Mouse (Mus musculus) ES-Bruce4 (cell line): Measurements from ENCODE around the gene Tmbim1. TPM values are rescaled to one million over a fixed set of nuclear protein-coding genes. Genes with fewer than 3 reads are reported as not detected.
A peak's percentile ranks its signal among the peaks of the same experiment; 100 is the strongest.

ENCODE experiments used
- H3K27ac ChIP-seq: 2 replicates; pipeline ENCODE4 v1.5.1; 2012; ENCODE audit warnings: low read length, inconsistent platforms; ENCODE audit not compliant: insufficient read depth
- H3K27me3 ChIP-seq: 2 replicates; pipeline ENCODE4 v1.6.1; 2012; ENCODE audit warnings: mild to moderate bottlenecking, low read length, inconsistent platforms; ENCODE audit not compliant: control insufficient read depth, poor library complexity, insufficient read depth, severe bottlenecking
- H3K36me3 ChIP-seq: 2 replicates; pipeline ENCODE4 v1.6.1; 2012; ENCODE audit warnings: inconsistent platforms, mild to moderate bottlenecking, low read length, moderate library complexity; ENCODE audit not compliant: control insufficient read depth, poor library complexity, insufficient read depth, severe bottlenecking
- H3K4me1 ChIP-seq: one replicate; pipeline ENCODE4 v1.8.1; 2011; ENCODE audit warnings: low read length; ENCODE audit not compliant: control insufficient read depth, insufficient read depth
- H3K4me3 ChIP-seq: 2 replicates; pipeline ENCODE4 v1.5.1; 2011; ENCODE audit warnings: low read depth, mild to moderate bottlenecking, low read length
- H3K9ac ChIP-seq: 2 replicates; pipeline ENCODE4 v1.6.1; 2012; ENCODE audit warnings: low read depth, mild to moderate bottlenecking, inconsistent platforms; ENCODE audit not compliant: poor library complexity, severe bottlenecking
- H3K9me3 ChIP-seq: replicated peaks from 2 replicates; pipeline ENCODE4 v1.6.1; 2012; ENCODE audit warnings: mild to moderate bottlenecking, low read length, inconsistent platforms; ENCODE audit not compliant: control insufficient read depth, poor library complexity, insufficient read depth, severe bottlenecking
- CTCF ChIP-seq: IDR thresholded peaks from one replicate; pipeline ENCODE4 v1.8.1; 2011; ENCODE audit warnings: low read depth, low read length
- EP300 ChIP-seq: IDR thresholded peaks from 2 replicates; pipeline ENCODE4 v1.6.1; 2011; ENCODE audit warnings: low read depth, low read length; ENCODE audit not compliant: insufficient read depth
- POLR2A ChIP-seq: IDR thresholded peaks from one replicate; pipeline ENCODE4 v1.8.1; 2011; ENCODE audit warnings: low read length; ENCODE audit not compliant: insufficient read depth
- polyA plus RNA-seq: library from polyadenylated mRNA; stranded (reverse); fragments of >200 nt; gene quantifications from 2 replicates; pipeline ENCODE4 v1.2.4, GENCODE M21; 2011; ENCODE audit warnings: low read depth; ENCODE audit not compliant: missing spikeins, insufficient read depth, insufficient read length

The Tmbim1 gene
- polyA plus RNA-seq, 1 experiment: 58.8 TPM

DNA sequence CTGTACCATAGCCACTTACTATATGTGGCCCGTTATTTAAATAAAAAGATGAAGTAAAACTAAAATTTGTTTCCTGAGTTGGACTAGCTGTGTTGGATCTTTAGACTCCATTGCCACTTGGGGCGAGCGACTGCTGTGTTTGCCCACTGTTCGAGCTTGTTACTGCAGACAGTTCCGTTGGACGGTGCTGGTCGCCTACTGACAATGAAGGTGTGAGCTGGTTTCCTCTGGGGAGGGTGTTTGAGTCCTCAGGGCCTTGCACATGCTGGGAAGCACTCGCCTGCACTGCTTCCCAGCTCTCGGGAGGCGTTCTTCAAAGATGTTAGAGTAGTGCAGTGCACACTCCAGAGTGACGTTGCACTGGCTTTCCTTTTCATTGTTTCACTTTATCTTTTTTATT is 65.8 kb downstream of the Tmbim1 start:
- H3K4me1 ChIP-seq: peaks cover 3% of the 10 kb centered on the region
- no peak overlapping the region for H3K27ac ChIP-seq
- H3K36me3 ChIP-seq: no peaks in the 10 kb centered on the region
- TF ChIP-seq CTCF (no peak), POLR2A (no peak), EP300 (no peak)
- H3K9ac ChIP-seq: no peak overlapping the region
- H3K27me3 ChIP-seq: no peaks in the 10 kb centered on the region
- H3K4me3 ChIP-seq: no peak overlapping the region
- H3K9me3 ChIP-seq: no peaks in the 10 kb centered on the region

- H3K4me3 ChIP-seq: no peak overlapping the region
- no peaks in the 10 kb centered on the region for H3K9me3 ChIP-seq
- H3K27ac ChIP-seq: peak overlapping the region; percentile 20; the same call in 1 of the 2 replicates
- H3K4me1 ChIP-seq: peaks cover 3% of the 10 kb centered on the region
- no peak overlapping the region; the same call in 1 of the 2 replicates for H3K9ac ChIP-seq
- no peaks in the 10 kb centered on the region for H3K27me3 ChIP-seq
- TF ChIP-seq EP300: no peak
- TF ChIP-seq CTCF: no peak
- TF ChIP-seq POLR2A: no peak
- no peaks in the 10 kb centered on the region for H3K36me3 ChIP-seq
These were observed 66.3 kb downstream of the Tmbim1 start for GRCm38 (mm10) chr1:74239162-74239561.

Other genes starting within 250 kb of the Tmbim1 start
- gene Tns1, start 181.2 kb downstream of the Tmbim1 start, polyA plus RNA-seq: 6.5 and 9.0 TPM in 2 replicates
- gene Rufy4, start 180.1 kb downstream of the Tmbim1 start, polyA plus RNA-seq: not detected in 2 replicates
- gene Cxcr2, start 151.6 kb downstream of the Tmbim1 start, polyA plus RNA-seq: 0.21 and 0.27 TPM in 2 replicates
- gene Cxcr1, start 111.0 kb downstream of the Tmbim1 start, polyA plus RNA-seq: not detected in 2 replicates
- 282 and 284 TPM in 2 replicates for gene Arpc2, start 69.5 kb downstream of the Tmbim1 start, polyA plus RNA-seq
- gene Gpbar1, start 27.1 kb downstream of the Tmbim1 start, polyA plus RNA-seq: not detected in 2 replicates
- gene Aamp, start 20.9 kb downstream of the Tmbim1 start, polyA plus RNA-seq: 96.3 and 103 TPM in 2 replicates
- gene Pnkd, start 20.7 kb downstream of the Tmbim1 start, polyA plus RNA-seq: 40.9 and 43.6 TPM in 2 replicates
- gene Catip, start 56.5 kb upstream of the Tmbim1 start, polyA plus RNA-seq: 0.75 TPM in 1 of 2 replicates, not detected in the other
- gene Slc11a1, start 69.6 kb upstream of the Tmbim1 start, polyA plus RNA-seq: 0.94 and 1.5 TPM in 2 replicates
- gene Ctdsp1, start 85.9 kb upstream of the Tmbim1 start, polyA plus RNA-seq: 28.6 and 33.6 TPM in 2 replicates
- 0.61 TPM in 2 replicates for gene Vil1, start 103.8 kb upstream of the Tmbim1 start, polyA plus RNA-seq
- 93.1 and 99.8 TPM in 2 replicates for gene Cnot9, start 200.4 kb upstream of the Tmbim1 start, polyA plus RNA-seq
- 1.8 and 2.9 TPM in 2 replicates for gene Plcd4, start 237.3 kb upstream of the Tmbim1 start, polyA plus RNA-seq
- 52.1 and 52.8 TPM in 2 replicates for gene Usp37, start 238.7 kb upstream of the Tmbim1 start, polyA plus RNA-seq